18 mouse cellular contexts compared by ENCODE assay signal in the genomic region with DNA sequence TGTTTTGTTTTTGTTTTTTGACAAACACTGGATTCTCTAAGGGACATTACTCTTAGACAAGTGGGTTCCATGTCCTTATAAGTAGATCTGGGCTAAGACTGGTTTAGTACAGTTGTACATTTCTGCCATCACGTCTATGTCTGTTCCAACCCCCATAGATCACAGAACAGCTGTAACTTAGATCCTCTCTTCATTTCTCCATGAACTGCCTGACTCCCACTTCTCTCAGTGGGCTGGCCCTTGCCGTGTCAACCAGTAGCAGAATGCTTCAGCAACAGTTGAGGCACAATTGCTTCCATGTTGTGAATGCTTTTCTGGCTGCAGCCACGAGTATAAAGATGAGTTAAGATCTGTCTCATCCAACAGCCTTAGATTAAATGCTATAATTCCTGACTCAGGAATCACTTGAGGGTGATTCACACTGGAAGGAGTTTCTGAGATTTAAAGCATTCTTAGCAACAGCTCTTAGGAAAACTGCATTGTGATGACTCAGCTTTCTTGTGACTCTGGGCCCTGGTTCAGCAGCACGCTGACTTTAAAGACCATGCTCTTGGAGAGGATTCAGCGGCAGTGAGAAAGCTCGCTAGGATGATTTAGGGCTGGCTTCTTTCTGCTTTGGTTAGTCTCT. TPM values are rescaled to one million over a fixed set of nuclear protein-coding genes. Genes with fewer than 3 reads are reported as not detected.
A peak's percentile ranks its signal among the peaks of the same experiment; 100 is the strongest.
DNase-seq lines count a peak whose midpoint lies in the region; ATAC-seq and TF ChIP-seq lines count a peak whose summit lies in the region.
"Had no signal": no experiment of that assay in that cellular context is flagged by ENCODE, and none has a peak within 500 bp of the region (broad histone marks: within the 10 kb centered on the region; RNA-seq: fewer than 3 reads in every experiment).

No protein-coding gene starts in this region.

- H3K9ac ChIP-seq in lung, embryonic 16.5 days (ENCODE audit: low read length): no peak overlapping the region
- H3K9ac ChIP-seq in ES-E14 (ENCODE audit: insufficient read depth, low read depth, low read length, poor library complexity, severe bottlenecking): peak overlapping the region; percentile 17; the same call in 1 of the 2 replicates
- H3K9ac ChIP-seq: embryonic facial prominence, embryonic 12.5 days; forebrain, embryonic 12.5 days had no signal

- H3K4me1 ChIP-seq in lung, embryonic 16.5 days (replicated peaks; ENCODE audit: control insufficient read depth, insufficient read depth, low read length): no peaks in the 10 kb centered on the region
- H3K4me1 ChIP-seq in ES-E14 (ENCODE audit: control insufficient read depth in 2 of 2, insufficient read depth in 2 of 2, low read length in 2 of 2, poor library complexity in 1 of 2): peaks cover 20 to 27% of the 10 kb centered on the region in 2 experiments
- H3K4me1 ChIP-seq: embryonic facial prominence, embryonic 12.5 days; forebrain, embryonic 12.5 days had no signal

- in situ Hi-C loops in ES-E14 (cut with MboI; ENCODE audit: low sequenced_read_pairs in 2 of 2, unreplicated experiment in 2 of 2): no loop called here

- H3K27me3 ChIP-seq in lung, embryonic 16.5 days (ENCODE audit: control insufficient read depth, insufficient read depth, low read depth, low read length): no peaks in the 10 kb centered on the region
- H3K27me3 ChIP-seq: embryonic facial prominence, embryonic 12.5 days; forebrain, embryonic 12.5 days had no signal

- WGBS in lung, embryonic 16.5 days: 80% methylated on average over 6 of the region's 6 CpGs

- H3K4me2 ChIP-seq in lung, embryonic 16.5 days (ENCODE audit: low read depth, low read length): no peak overlapping the region
- H3K4me2 ChIP-seq: embryonic facial prominence, embryonic 12.5 days; forebrain, embryonic 12.5 days had no signal

- H3K36me3 ChIP-seq in lung, embryonic 16.5 days (ENCODE audit: control insufficient read depth, insufficient read depth, low read length): peaks cover 64% of the 10 kb centered on the region
- peaks cover 43% of the 10 kb centered on the region for H3K36me3 ChIP-seq in ES-E14 (ENCODE audit: control insufficient read depth, insufficient read depth, low read length, poor library complexity, severe bottlenecking)

- ATAC-seq in lung, embryonic 16.5 days (ENCODE audit: low read depth): 0 out of 2 replicates have a peak, but pooled peaks have one; percentile 20
- no peak for ATAC-seq in inflammation-experienced regulatory T-cells, adult 6 months
- ATAC-seq: hindbrain, embryonic 16.5 days had no signal

- no peak overlapping the region for H3K27ac ChIP-seq in lung, embryonic 16.5 days (ENCODE audit: low read length)
- peak overlapping the region; percentile 49; the same call in 1 of the 2 replicates for H3K27ac ChIP-seq in ES-E14 (ENCODE audit: insufficient read depth, low read depth, low read length, poor library complexity, severe bottlenecking)
- H3K27ac ChIP-seq: embryonic facial prominence, embryonic 12.5 days; forebrain, embryonic 12.5 days had no signal

- DNase-seq in frontal cortex, adult 2 months (ENCODE audit: extremely low spot score in 1 of 2, low spot score in 1 of 2): peak; percentile 22 to 70
- no peak for DNase-seq in frontal cortex, postnatal 10 days (ENCODE audit: low spot score in 2 of 2)
- no peak for DNase-seq in lung, postnatal 25 days (ENCODE audit: low spot score)
- DNase-seq in ES-E14 (ENCODE audit: low read depth, low spot score): no peak
- peak; percentile 23 to 74 for DNase-seq in lung, postnatal 4 days
- DNase-seq in cerebellum, adult 11 months: no peak
- DNase-seq: cerebellum, postnatal 36 days; thymus, postnatal 36 days had no signal

- H3K4me3 ChIP-seq in lung, embryonic 16.5 days (ENCODE audit: low read length): no peak overlapping the region
- no peak overlapping the region for H3K4me3 ChIP-seq in ES-E14 (ENCODE audit: insufficient read depth in 1 of 2, low read depth in 1 of 2, low read length in 2 of 2, poor library complexity in 1 of 2, severe bottlenecking in 1 of 2)
- H3K4me3 ChIP-seq: embryonic facial prominence, embryonic 12.5 days; forebrain, embryonic 12.5 days had no signal

- no peaks in the 10 kb centered on the region for H3K9me3 ChIP-seq in lung, embryonic 16.5 days (ENCODE audit: control insufficient read depth, low read length)
- H3K9me3 ChIP-seq in ES-E14 (ENCODE audit: control insufficient read depth, insufficient read depth, low read depth, low read length): no peaks in the 10 kb centered on the region
- H3K9me3 ChIP-seq: embryonic facial prominence, embryonic 12.5 days; forebrain, embryonic 12.5 days had no signal

TF ChIP-seq in ES-E14, 5 proteins besides CTCF, POLR2A, EP300 and RAD21:
- TF ChIP-seq MAFK (IDR thresholded peaks at IDR 0.05; ENCODE audit: insufficient read depth, low read depth, low read length) (peak; percentile 88), HCFC1 (IDR thresholded peaks at IDR 0.05; ENCODE audit: borderline replicate concordance, insufficient read depth, low read length) (no peak)

RNA-seq across cellular contexts. Expression of a gene that starts 23.6 kb away (rescaled TPM):
- polyA plus RNA-seq in frontal cortex, adult 2 months (2012; rRNA removed): 16.2 and 17.8 TPM in 2 replicates
- polyA plus RNA-seq in lung, embryonic 16.5 days (2015; fragmentation: Nextera tagmentation; extraction: Ambion mirVana): 44.5 and 46.2 TPM in 2 replicates
- total RNA-seq in ES-E14 (2012; rRNA removed): 26.4 and 47.2 TPM in 2 replicates
- polyA plus RNA-seq in inflammation-experienced regulatory T-cells, adult 6 months (2017; shearing (Covaris generic)): 10 to 100 TPM; 32.1 to 36.0 (median 33.1) TPM

RNA-seq across cellular contexts. Expression of a gene that starts 29.4 kb away (rescaled TPM):
- not detected in 2 replicates for polyA plus RNA-seq in frontal cortex, adult 2 months (2012; rRNA removed)
- not detected in 2 replicates for polyA plus RNA-seq in lung, embryonic 16.5 days (2015; fragmentation: Nextera tagmentation; extraction: Ambion mirVana)
- total RNA-seq in ES-E14 (2012; rRNA removed): 1.5 and 1.6 TPM in 2 replicates
- not detected for polyA plus RNA-seq in inflammation-experienced regulatory T-cells, adult 6 months (2017; shearing (Covaris generic))
- total RNA-seq: granulocyte monocyte progenitor cell, adult 5-6 weeks; left cerebral cortex, adult 8-10 months; liver, adult 2 months; megakaryocyte, adult 5-6 weeks had no signal
- polyA plus RNA-seq: embryonic facial prominence, embryonic 12.5 days; forebrain, embryonic 12.5 days; heart, postnatal 0 days; hindbrain, embryonic 16.5 days; liver, adult 2 months had no signal

RNA-seq across cellular contexts. Expression of a gene that starts 52.7 kb away (rescaled TPM):
- 26.3 and 29.0 TPM in 2 replicates for polyA plus RNA-seq in frontal cortex, adult 2 months (2012; rRNA removed)
- 14.6 and 19.2 TPM in 2 replicates for polyA plus RNA-seq in lung, embryonic 16.5 days (2015; fragmentation: Nextera tagmentation; extraction: Ambion mirVana)
- total RNA-seq in ES-E14 (2012; rRNA removed): 11.6 and 21.7 TPM in 2 replicates
- polyA plus RNA-seq in inflammation-experienced regulatory T-cells, adult 6 months (2017; shearing (Covaris generic)): 10 to 100 TPM in 1 of 3 experiments, 1 to 10 TPM in 2; 2.3 to 15.1 (median 4.4) TPM

Comparison
In these comparisons a context has a peak if more than half of its experiments do, and no peak if none do; other contexts are left out.
1. DNase-seq: peak in frontal cortex, adult 2 months (2 of 2) and lung, postnatal 4 days (2 of 2); none in frontal cortex, postnatal 10 days (0 of 2), lung, postnatal 25 days (single experiment), ES-E14 (single experiment) and cerebellum, adult 11 months (single experiment).